Mouse (Mus musculus): ENCODE measurements at regions not wholly inside any gene's neighbourhood (a gene's known extent, or its start where the extent isn't known, plus 50 kb on each side); places are given as distances from the start of the nearest gene placed in this dataset.

GRCm38 (mm10) chr13:59393231-59393938, 191.6 kb downstream of the Agtpbp1 start:
- Histone ChIP-seq H3K9me3 (replicated peaks; ENCODE audit: control insufficient read depth, insufficient read depth, low read length, poor library complexity, severe bottlenecking) (no peaks in the 10 kb centered on the region), H3K4me1 (ENCODE audit: control insufficient read depth, insufficient read depth, low read length) (no peaks in the 10 kb centered on the region), H3K4me3 (ENCODE audit: low read depth, low read length) (no peak overlapping the region), H3K36me3 (ENCODE audit: control insufficient read depth, insufficient read depth, low read length, poor library complexity, severe bottlenecking) (no peaks in the 10 kb centered on the region), H3K27ac (ENCODE audit: insufficient read depth, low read length) (no peak overlapping the region), H3K27me3 (ENCODE audit: control insufficient read depth, insufficient read depth, low read length, poor library complexity, severe bottlenecking) (no peaks in the 10 kb centered on the region), H3K9ac (ENCODE audit: low read depth, poor library complexity, severe bottlenecking) (no peak overlapping the region)
- no peak for TF ChIP-seq EP300 (IDR thresholded peaks at IDR 0.05; ENCODE audit: insufficient read depth, low read depth, low read length)
- TF ChIP-seq POLR2A (IDR thresholded peaks at IDR 0.05; ENCODE audit: insufficient read depth, low read length), result no peak
- no peak for TF ChIP-seq CTCF (IDR thresholded peaks at IDR 0.05; ENCODE audit: low read depth, low read length)

- H3K9ac ChIP-seq (ENCODE audit: low read depth, poor library complexity, severe bottlenecking), result no peak overlapping the region
- H3K36me3 ChIP-seq (ENCODE audit: control insufficient read depth, insufficient read depth, low read length, poor library complexity, severe bottlenecking), result no peaks in the 10 kb centered on the region
- H3K4me3 ChIP-seq (ENCODE audit: low read depth, low read length), result no peak overlapping the region
- H3K27ac ChIP-seq (ENCODE audit: insufficient read depth, low read length), result no peak overlapping the region
- TF ChIP-seq EP300 (IDR thresholded peaks at IDR 0.05; ENCODE audit: insufficient read depth, low read depth, low read length) (no peak), CTCF (IDR thresholded peaks at IDR 0.05; ENCODE audit: low read depth, low read length) (no peak), POLR2A (IDR thresholded peaks at IDR 0.05; ENCODE audit: insufficient read depth, low read length) (no peak)
- no peaks in the 10 kb centered on the region for H3K4me1 ChIP-seq (ENCODE audit: control insufficient read depth, insufficient read depth, low read length)
- no peaks in the 10 kb centered on the region for H3K9me3 ChIP-seq (replicated peaks; ENCODE audit: control insufficient read depth, insufficient read depth, low read length, poor library complexity, severe bottlenecking)
- no peaks in the 10 kb centered on the region for H3K27me3 ChIP-seq (ENCODE audit: control insufficient read depth, insufficient read depth, low read length, poor library complexity, severe bottlenecking)
These were observed 192.2 kb downstream of the Agtpbp1 start for GRCm38 (mm10) chr13:59392828-59393227.

- H3K4me3 ChIP-seq (ENCODE audit: low read depth, low read length), result no peak overlapping the region
- H3K27ac ChIP-seq (ENCODE audit: insufficient read depth, low read length), result no peak overlapping the region
- H3K9ac ChIP-seq (ENCODE audit: low read depth, poor library complexity, severe bottlenecking), result no peak overlapping the region
- no peaks in the 10 kb centered on the region for H3K27me3 ChIP-seq (ENCODE audit: control insufficient read depth, insufficient read depth, low read length, poor library complexity, severe bottlenecking)
- H3K4me1 ChIP-seq (ENCODE audit: control insufficient read depth, insufficient read depth, low read length), result no peaks in the 10 kb centered on the region
- H3K9me3 ChIP-seq (replicated peaks; ENCODE audit: control insufficient read depth, insufficient read depth, low read length, poor library complexity, severe bottlenecking), result no peaks in the 10 kb centered on the region
- TF ChIP-seq POLR2A (IDR thresholded peaks at IDR 0.05; ENCODE audit: insufficient read depth, low read length) (no peak), EP300 (IDR thresholded peaks at IDR 0.05; ENCODE audit: insufficient read depth, low read depth, low read length) (no peak), CTCF (IDR thresholded peaks at IDR 0.05; ENCODE audit: low read depth, low read length) (no peak)
- no peaks in the 10 kb centered on the region for H3K36me3 ChIP-seq (ENCODE audit: control insufficient read depth, insufficient read depth, low read length, poor library complexity, severe bottlenecking)
These were observed 197.3 kb downstream of the Agtpbp1 start for GRCm38 (mm10) chr13:59387627-59388325.

DNA sequence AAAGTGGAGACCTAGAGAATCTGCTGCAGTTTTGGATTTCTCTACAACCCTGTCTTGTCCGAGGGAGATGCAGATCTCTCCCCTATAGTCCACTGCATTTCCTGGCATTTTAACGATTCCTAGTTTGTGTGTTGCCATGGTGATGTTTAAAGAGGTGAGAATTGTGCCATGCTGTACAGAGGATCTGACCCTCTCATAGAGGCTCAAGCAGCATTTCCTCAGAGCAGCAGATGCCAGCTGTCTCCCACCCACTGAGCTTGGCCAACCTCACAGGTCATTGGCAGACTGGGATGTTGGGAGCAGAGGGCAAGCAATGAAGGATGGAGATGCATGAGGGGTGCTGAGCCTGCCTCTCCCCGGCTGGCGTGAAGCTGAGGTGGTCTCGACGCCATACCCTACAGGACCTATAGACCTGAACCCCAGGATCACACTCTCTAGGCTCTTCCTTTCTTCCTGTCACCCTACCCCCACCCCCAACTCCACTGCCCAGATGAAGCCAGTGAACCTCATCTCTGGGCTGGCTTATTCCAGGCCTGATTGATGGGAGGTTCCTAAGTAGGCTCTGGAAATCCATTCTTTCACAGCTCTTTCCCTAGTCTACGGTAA, 198.0 kb downstream of the Agtpbp1 start:
- Histone ChIP-seq H3K9me3 (replicated peaks; ENCODE audit: control insufficient read depth, insufficient read depth, low read length, poor library complexity, severe bottlenecking) (no peaks in the 10 kb centered on the region), H3K27me3 (ENCODE audit: control insufficient read depth, insufficient read depth, low read length, poor library complexity, severe bottlenecking) (no peaks in the 10 kb centered on the region), H3K36me3 (ENCODE audit: control insufficient read depth, insufficient read depth, low read length, poor library complexity, severe bottlenecking) (no peaks in the 10 kb centered on the region), H3K27ac (ENCODE audit: insufficient read depth, low read length) (no peak overlapping the region), H3K4me3 (ENCODE audit: low read depth, low read length) (no peak overlapping the region), H3K4me1 (ENCODE audit: control insufficient read depth, insufficient read depth, low read length) (no peaks in the 10 kb centered on the region), H3K9ac (ENCODE audit: low read depth, poor library complexity, severe bottlenecking) (no peak overlapping the region)
- TF ChIP-seq POLR2A (IDR thresholded peaks at IDR 0.05; ENCODE audit: insufficient read depth, low read length) (no peak), EP300 (IDR thresholded peaks at IDR 0.05; ENCODE audit: insufficient read depth, low read depth, low read length) (no peak), CTCF (IDR thresholded peaks at IDR 0.05; ENCODE audit: low read depth, low read length) (no peak)

GRCm38 (mm10) chr13:59385824-59386223, 199.2 kb downstream of the Agtpbp1 start:
- H3K36me3 ChIP-seq (ENCODE audit: control insufficient read depth, insufficient read depth, low read length, poor library complexity, severe bottlenecking), result no peaks in the 10 kb centered on the region
- no peaks in the 10 kb centered on the region for H3K9me3 ChIP-seq (replicated peaks; ENCODE audit: control insufficient read depth, insufficient read depth, low read length, poor library complexity, severe bottlenecking)
- H3K27ac ChIP-seq (ENCODE audit: insufficient read depth, low read length), result no peak overlapping the region
- H3K27me3 ChIP-seq (ENCODE audit: control insufficient read depth, insufficient read depth, low read length, poor library complexity, severe bottlenecking), result no peaks in the 10 kb centered on the region
- no peaks in the 10 kb centered on the region for H3K4me1 ChIP-seq (ENCODE audit: control insufficient read depth, insufficient read depth, low read length)
- no peak for TF ChIP-seq CTCF (IDR thresholded peaks at IDR 0.05; ENCODE audit: low read depth, low read length)
- no peak for TF ChIP-seq EP300 (IDR thresholded peaks at IDR 0.05; ENCODE audit: insufficient read depth, low read depth, low read length)
- no peak overlapping the region for H3K4me3 ChIP-seq (ENCODE audit: low read depth, low read length)
- H3K9ac ChIP-seq (ENCODE audit: low read depth, poor library complexity, severe bottlenecking), result no peak overlapping the region
